Mouse (Mus musculus): ENCODE measurements around the gene Asna1. TPM values are rescaled to one million over a fixed set of nuclear protein-coding genes. Genes with fewer than 3 reads are reported as not detected.

The Asna1 gene
- total RNA-seq (2021), result 10 to 100 TPM; 65.7 to 67.1 TPM
- long read RNA-seq, experiment 1, transcript Asna1-201 (7 exons, 1,256 nt), result major isoform, 63 of 68 reads
- long read RNA-seq, experiment 1, partial matches to known transcripts, result 1 of 68 reads
- long read RNA-seq, experiment 1, other reads (novel, unspliced or antisense), result 4 of 68 reads
- long read RNA-seq, experiment 2, transcript Asna1-201 (7 exons, 1,256 nt), result major isoform, 41 of 44 reads
- long read RNA-seq, experiment 2, partial matches to known transcripts, result 0 of 44 reads
- long read RNA-seq, experiment 2, other reads (novel, unspliced or antisense), result 3 of 44 reads

GRCm38 (mm10) chr8:85025098-85025932 is at the start of gene Asna1:
TSS of gene Asna1 (minus strand) at chr8:85025281.
- peak; percentile 80 to 84 for DNase-seq
- intact Hi-C loops (cut with DNase I), result no loop called here

- DNase-seq, result no peak
- intact Hi-C loops (cut with DNase I), result loop anchor here (5.0 kb wide), 1 partner anchor 213 kb away; no protein-coding TSS in a partner anchor
These were observed 49.5 kb upstream of the Asna1 start for GRCm38 (mm10) chr8:85074617-85075016.

GRCm38 (mm10) chr8:85074167-85074566 is 49.1 kb upstream of the Asna1 start:
- intact Hi-C loops (cut with DNase I), result no loop called here
- DNase-seq, result no peak

GRCm38 (mm10) chr8:85073041-85073612 is 48.0 kb upstream of the Asna1 start:
- DNase-seq, result no peak
- intact Hi-C loops (cut with DNase I), result no loop called here

GRCm38 (mm10) chr8:85072364-85072929 is 47.4 kb upstream of the Asna1 start:
- DNase-seq, result no peak
- intact Hi-C loops (cut with DNase I), result no loop called here

GRCm38 (mm10) chr8:85071514-85072281 is 46.6 kb upstream of the Asna1 start, which contains the start of gene Dhps:
TSS of gene Dhps (plus strand) at chr8:85071757.
- DNase-seq, result peak; percentile 88 to 92
- intact Hi-C loops (cut with DNase I), result no loop called here

GRCm38 (mm10) chr8:85071041-85071440 is 46.0 kb upstream of the Asna1 start:
- DNase-seq, result no peak
- intact Hi-C loops (cut with DNase I), result no loop called here

GRCm38 (mm10) chr8:85067982-85068381 is 42.9 kb upstream of the Asna1 start, which contains the start of gene Gm5741:
TSS of gene Gm5741 (minus strand) at chr8:85067982.
- intact Hi-C loops (cut with DNase I), result no loop called here
- no peak for DNase-seq

- intact Hi-C loops (cut with DNase I), result no loop called here
- no peak for DNase-seq
These were observed 42.1 kb upstream of the Asna1 start for GRCm38 (mm10) chr8:85067155-85067554.

GRCm38 (mm10) chr8:85065213-85065612 is 40.1 kb upstream of the Asna1 start:
- no peak for DNase-seq
- intact Hi-C loops (cut with DNase I), result no loop called here

GRCm38 (mm10) chr8:85062603-85063002 is 37.5 kb upstream of the Asna1 start:
- no peak for DNase-seq
- intact Hi-C loops (cut with DNase I), result no loop called here

GRCm38 (mm10) chr8:85059879-85060616 is 35.0 kb upstream of the Asna1 start, which contains the start of gene Fbxw9:
TSS of gene Fbxw9 (plus strand) at chr8:85060055.
- intact Hi-C loops (cut with DNase I), result no loop called here
- DNase-seq, result peak; percentile 82 to 91

- intact Hi-C loops (cut with DNase I), result no loop called here
- no peak for DNase-seq
These were observed 32.3 kb upstream of the Asna1 start for GRCm38 (mm10) chr8:85057367-85057766.

- DNase-seq, result no peak
- intact Hi-C loops (cut with DNase I), result no loop called here
These were observed 18.5 kb upstream of the Asna1 start for GRCm38 (mm10) chr8:85043619-85044018.

GRCm38 (mm10) chr8:85037681-85038531 is 12.8 kb upstream of the Asna1 start:
- intact Hi-C loops (cut with DNase I), result no loop called here
- DNase-seq, result peak; percentile 53 to 59

- intact Hi-C loops (cut with DNase I), result no loop called here
- no peak for DNase-seq
These were observed 12.2 kb upstream of the Asna1 start for GRCm38 (mm10) chr8:85037366-85037680.

- intact Hi-C loops (cut with DNase I), result no loop called here
- DNase-seq, result peak; percentile 87 to 89
These were observed 11.8 kb upstream of the Asna1 start, which contains the start of gene Tnpo2 for GRCm38 (mm10) chr8:85036718-85037365. TSS of gene Tnpo2 (plus strand) at chr8:85036915.

- intact Hi-C loops (cut with DNase I), result no loop called here
- no peak for DNase-seq
These were observed 11.3 kb upstream of the Asna1 start for GRCm38 (mm10) chr8:85036381-85036717.

All from heart, postnatal 14 days (tissue).